Mouse (Mus musculus) activated CD4-positive, CD25-positive, alpha-beta regulatory T cell, adult 4 months (primary cell): ENCODE data around the gene Olfr5. TPM values are rescaled to one million over a fixed set of nuclear protein-coding genes. Genes with fewer than 3 reads are reported as not detected.
"Not testable (repeated sequence)": the region's sequence is repeated elsewhere in the genome, so short reads cannot be mapped to it uniquely, and the experiment has no call there.

Experiments used
- ATAC-seq: one replicate; pipeline ENCODE4 v1.8.0; 2017
- polyA plus RNA-seq, 2 experiments: library from polyadenylated mRNA; unstranded; fragments of 100-300 nt; shearing (Covaris generic); gene quantifications; one replicate each; pipeline ENCODE4 v1.2.1; 2017

Gene Olfr5
- polyA plus RNA-seq, result not detected

DNA sequence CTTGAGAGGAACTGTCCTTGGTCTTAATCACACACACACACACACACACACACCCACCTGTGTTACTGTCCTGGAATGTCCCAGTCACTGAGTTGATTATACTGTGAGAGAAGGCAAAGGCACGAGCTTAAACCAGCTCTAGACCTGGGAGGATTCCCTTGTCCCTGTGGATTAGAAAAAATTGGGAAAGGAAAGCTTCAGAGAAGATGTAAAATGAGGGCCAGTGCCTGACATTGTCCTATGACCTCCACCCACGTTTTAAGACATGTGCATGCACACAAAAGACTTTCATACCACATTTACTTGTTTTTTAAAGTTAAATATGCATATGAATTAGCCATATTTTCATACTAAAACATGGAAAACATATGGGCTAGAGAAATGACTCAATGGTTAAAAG lies at the start of gene Olfr5:
Gene Olfr5, minus strand, starts transcription at position 101 of the 400 bp plus-strand sequence.
- ATAC-seq, result no peak

DNA sequence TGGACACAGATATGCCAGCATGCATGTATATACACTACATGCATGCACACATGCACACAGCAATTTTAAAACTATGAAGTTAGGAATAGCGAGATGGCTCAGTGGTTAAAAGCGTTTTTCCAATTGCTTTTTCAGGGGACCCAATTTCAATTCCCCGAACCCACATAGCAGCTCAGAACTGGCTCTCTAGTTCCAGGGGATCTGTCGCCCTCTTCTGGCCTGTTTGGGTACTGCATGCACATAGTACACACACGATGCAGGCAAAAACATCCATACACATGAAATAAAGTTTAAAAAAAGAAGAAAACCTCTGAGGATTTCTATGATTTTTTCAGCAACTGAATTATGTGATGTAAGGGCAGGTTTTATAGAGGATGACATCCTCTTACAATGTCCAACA lies 39.4 kb upstream of the Olfr5 start:
- ATAC-seq, result no peak

DNA sequence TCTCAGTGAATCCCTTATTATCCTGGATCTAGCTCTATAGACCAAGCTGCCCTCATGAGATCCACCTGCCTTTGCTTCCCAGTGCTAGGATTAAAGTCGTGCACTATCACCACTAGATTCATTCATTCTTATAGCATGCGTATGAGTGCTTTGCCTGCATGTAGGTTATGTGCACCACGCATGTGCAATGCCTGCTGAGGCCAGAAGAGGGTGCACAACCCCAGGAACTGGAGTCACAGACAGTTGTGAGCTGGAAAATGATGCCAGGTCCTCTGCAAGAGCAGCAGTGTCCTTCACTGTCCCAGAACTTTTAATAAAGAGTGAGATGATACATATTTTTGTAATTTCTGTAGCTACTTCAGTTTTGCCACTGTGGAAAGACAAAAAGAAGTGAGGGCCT lies 38.3 kb upstream of the Olfr5 start:
- ATAC-seq, result no peak

DNA sequence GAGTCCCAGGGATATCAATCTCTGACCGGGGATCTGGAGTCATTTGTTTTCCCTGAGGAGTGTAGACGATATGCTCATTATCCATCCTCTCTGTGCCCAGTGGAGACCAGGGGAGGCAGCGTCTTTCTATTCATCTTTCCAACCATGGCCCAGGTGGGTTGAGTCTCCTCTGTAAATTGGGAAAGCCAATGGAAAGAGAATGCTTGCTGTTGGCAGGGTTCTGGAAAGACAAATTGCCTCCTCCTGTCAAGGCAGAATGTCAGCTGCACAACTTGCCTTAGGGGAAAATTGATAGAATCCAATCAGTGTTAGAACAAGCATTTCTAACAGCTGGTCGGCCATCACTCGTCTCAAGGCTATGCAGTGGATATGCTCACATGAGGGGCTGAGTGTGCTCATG lies 36.1 kb upstream of the Olfr5 start, which contains the start of gene Olfr1349:
Gene Olfr1349, minus strand, starts transcription at position 101 of the 400 bp plus-strand sequence.
- no peak for ATAC-seq

DNA sequence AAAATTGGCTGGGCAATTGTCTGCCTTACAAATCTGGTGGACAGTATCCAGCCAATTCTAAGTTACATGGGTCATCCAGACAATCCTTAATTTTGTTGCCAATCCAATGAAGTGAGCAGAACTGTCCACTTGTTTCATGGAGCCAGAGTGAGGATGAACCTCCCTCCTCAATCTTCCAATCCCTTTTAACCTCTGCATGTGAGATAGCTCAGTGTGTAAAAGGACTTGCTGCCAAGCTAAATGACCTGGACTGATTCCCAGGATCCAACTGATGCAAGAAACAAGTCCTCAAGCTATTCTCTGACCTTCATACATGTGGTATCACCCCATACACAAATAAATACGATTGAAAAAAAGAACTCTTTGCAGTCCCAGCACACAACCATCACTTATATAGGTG lies 34.9 kb upstream of the Olfr5 start:
- ATAC-seq, result no peak

DNA sequence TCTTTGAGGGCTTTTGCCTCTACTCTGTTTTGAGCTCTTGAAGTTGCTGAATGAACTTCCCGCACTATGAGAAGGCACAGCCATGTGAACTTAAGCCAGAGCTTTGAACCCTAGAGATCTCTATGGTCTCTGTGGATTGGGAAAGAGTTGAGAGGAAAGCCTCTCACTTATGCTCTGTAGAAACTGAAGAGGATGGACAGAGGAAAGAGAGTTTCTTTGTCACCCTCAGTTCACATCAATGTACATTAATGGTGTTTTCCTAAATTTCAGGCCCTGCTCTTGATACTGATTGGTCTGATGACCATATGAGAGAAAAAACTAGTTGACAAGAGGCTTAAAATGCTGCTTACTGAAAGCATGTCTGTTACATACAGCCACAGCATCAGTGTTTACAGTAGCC lies 21.9 kb upstream of the Olfr5 start, which contains the start of gene Olfr1348:
Gene Olfr1348, minus strand, starts transcription at position 101 of the 400 bp plus-strand sequence.
- ATAC-seq, result no peak

DNA sequence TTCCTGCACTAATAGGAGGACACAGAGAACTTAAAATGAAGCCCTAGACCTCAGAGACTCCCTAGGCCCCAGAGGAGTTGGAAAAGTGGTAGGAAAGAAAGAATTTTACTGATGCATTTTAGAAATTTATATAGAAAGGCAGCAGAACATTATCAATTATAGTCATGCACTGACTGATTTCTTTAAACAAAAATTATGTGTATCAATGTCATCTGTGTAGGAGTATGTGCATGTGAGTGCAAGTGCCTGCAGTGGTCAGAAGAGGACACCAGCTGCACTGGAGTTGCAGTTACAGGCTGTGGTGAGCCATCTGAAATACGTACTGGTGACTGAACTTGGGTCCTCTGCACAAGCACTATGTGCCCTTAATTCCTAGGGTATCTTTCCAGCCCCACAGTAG lies 12.9 kb upstream of the Olfr5 start, which contains the start of gene Olfr1347:
Gene Olfr1347, minus strand, starts transcription at position 101 of the 400 bp plus-strand sequence.
- ATAC-seq, result no peak

DNA sequence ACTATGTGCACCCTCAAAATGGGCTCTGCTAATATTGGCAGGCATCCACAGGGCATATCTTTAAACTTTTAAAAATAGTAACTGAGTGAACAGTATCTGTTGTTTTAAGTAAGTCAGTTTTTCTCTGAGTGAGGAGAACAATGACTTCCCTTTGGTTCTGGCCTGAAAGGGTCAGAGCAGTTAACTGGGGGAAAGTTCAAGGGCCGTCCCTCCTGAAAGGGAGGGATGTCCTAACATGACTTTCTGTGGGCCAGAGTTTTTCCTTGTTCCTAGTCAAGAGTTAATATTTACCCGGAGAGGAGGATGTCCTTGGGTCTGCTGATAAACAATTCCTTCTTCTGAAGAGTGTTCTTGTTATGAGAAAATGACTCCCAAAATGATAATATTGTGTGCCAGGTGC lies 9.1 kb downstream of the Olfr5 start:
- ATAC-seq, result not testable (repeated sequence)

DNA sequence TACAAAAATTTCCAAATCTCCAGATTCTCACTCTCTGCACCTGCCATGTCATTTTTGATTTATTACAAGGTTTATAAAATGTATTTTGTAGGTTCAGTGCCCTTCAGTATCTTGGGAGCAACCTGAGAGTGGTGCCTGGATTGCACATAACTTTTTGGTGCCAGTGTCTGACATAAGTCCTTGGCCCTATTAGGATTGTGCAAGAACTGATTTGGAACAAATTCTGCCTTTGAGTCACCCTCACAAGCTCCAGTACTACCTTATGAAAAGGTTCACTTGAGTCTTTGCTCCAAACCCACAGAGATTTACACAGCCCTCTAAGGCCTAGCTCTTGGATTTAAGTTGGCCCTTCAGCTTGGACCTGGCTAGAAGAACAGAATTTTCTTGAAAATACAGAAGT lies 19.8 kb downstream of the Olfr5 start, which contains the start of gene Olfr1346:
Gene Olfr1346, plus strand, starts transcription at position 151 of the 400 bp plus-strand sequence.
- no peak for ATAC-seq

DNA sequence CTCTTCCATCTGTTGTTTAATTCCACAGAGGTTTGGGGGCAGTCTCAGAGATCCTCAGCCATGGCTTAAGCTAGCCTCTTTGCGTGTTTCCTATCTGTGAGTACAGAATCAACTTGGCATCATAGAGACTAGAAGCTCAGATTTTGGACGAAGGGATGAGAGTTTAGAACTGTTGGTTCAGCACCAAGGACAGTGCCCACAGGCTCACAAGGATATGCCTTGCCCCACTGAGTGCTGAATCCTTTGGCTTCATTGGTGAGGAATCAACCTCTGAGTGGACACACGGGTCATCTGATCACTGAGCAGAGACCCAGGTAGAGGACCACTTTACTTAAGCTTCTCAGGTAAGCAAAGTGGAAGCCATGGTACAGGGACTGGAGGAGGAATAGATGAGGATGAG lies 30.3 kb downstream of the Olfr5 start:
- no peak for ATAC-seq

DNA sequence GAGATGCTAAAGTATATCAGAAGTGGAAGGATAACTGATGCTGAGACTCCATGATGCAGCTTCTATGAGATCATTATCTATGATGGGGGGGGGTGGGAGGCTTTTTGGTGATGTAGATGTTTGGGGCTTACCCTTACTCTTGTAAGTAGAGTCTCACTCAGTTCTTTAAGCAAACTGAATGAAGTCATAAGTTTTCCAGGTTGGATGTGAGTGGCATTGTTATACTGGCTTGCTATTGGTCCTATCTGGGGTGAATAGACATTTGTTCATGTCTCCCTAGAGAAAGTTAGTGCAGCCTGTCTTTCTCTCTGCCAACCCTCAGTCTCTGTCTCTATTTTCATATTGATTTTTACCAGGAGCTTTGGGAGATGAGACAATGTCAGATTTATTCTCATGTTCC lies 30.9 kb downstream of the Olfr5 start, which contains the start of gene Olfr1336:
Gene Olfr1336, plus strand, starts transcription at position 301 of the 400 bp plus-strand sequence.
- no peak for ATAC-seq

DNA sequence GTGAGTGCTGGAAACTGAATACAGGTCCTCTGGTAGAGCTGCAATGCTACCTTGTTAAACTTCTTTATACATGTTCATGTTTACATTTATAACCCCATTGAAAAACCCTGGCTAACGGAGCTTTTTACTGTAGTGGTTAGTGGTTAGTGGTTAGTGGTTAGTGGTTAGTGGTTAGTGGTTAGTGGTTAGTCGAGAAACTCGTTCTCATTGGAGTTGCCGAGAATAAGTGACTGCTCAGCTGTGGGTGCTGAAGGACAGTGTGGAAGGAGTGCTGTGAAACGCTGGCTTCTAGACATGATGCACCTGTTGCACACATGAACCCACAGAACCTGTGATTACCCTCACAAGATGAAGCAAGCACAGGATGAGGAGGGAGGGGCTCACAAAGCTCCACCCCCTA lies 39.0 kb downstream of the Olfr5 start:
- ATAC-seq, result no peak

DNA sequence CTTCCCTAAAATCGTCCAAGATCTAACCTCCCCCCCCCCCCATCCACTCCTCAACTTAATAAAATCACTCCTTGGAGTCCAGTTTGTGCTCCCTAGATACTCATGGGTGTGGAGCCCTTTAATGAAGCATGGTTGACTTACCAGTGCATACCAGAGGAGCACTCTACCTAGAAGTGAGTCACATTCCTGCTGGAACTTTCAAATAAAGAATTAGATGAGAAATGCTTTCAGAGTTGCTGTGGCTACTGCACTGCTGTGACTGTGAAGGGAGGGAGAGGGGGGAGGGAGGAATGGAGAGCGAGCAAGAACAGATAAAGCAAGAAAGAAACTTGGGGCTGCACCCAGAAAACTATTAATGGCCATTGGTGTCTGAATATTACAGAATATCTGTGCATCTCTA lies 45.6 kb downstream of the Olfr5 start:
- no peak for ATAC-seq

DNA sequence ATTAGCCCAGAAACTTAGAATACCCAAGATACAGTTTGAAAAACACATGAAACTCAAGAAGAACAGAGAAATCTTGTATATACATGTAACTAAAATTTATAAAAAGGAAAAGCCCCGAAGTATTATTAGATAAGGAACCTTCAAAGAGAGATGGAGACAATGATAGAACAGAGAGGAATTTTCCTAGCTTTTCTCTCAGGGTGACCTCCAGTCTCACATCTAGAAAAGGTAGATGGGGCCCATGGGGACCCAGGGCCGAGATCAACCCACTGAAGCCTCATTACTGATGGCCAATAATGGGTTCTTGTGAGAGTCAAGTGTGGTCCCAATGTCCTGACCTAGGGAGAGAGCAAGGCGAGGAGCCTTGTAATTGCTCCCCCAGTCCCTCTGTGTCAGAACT lies 48.4 kb downstream of the Olfr5 start, which contains the start of gene Olfr1344:
Gene Olfr1344, plus strand, starts transcription at position 301 of the 400 bp plus-strand sequence.
- ATAC-seq, result no peak

DNA sequence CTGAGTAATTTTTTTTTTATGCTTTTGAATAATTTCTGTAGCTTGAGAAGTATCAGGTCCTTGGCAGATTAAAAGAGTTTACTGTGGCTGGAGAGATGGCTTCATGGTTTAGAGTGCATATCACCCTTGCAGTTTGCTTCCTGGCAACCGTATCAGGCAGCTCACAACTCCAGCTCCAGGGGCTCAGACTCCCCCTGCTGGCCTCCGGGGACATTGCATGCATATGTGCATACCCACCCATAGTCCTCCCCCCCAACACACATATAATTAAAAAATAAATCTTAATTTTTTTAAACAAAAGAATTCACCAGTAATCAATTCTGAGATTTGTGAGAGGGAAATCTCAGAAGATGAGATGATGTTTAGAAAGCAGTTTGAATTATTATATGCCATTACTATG lies 56.4 kb downstream of the Olfr5 start:
- no peak for ATAC-seq

DNA sequence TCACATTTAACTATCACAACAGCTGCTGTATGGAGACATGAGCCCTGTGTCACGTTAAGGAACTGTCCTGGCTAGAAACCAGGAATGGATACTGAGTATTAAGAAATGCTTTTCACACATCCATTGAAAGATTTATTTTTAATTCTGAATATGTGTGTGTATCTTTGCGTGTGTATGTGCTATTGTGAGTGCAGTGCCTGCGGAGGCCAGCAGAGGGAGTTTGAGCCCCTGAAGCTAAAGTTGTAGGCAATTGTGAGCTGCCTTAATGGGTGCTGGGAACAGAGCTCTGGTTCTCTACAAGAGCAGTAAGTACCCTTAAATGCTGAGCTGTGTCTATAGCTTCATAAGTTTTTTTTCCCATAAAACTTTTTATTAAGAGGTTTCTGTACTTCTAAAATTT lies 57.4 kb downstream of the Olfr5 start:
- ATAC-seq, result no peak

Other genes with a start within 250 kb of the Olfr5 start
- not detected for gene Epp13, start 234.2 kb downstream of the Olfr5 start, polyA plus RNA-seq
- 1 to 10 TPM; 4.1 to 4.6 TPM for gene Zfp667, start 200.4 kb downstream of the Olfr5 start, polyA plus RNA-seq
- gene Zfp583, start 155.7 kb downstream of the Olfr5 start, polyA plus RNA-seq, result 1 to 10 TPM in 1 of 2 experiments, not detected in 1; 1.1 TPM
- under 1 TPM; 0.24 to 0.31 TPM for gene Gm3854, start 143.2 kb downstream of the Olfr5 start, polyA plus RNA-seq
- 1 to 10 TPM; 1.8 to 2.4 TPM for gene Zfp78, start 123.7 kb downstream of the Olfr5 start, polyA plus RNA-seq
- 1 to 10 TPM; 1.9 to 5.9 TPM for gene Zfp28, start 103.6 kb downstream of the Olfr5 start, polyA plus RNA-seq
- gene Smim17, start 88.2 kb downstream of the Olfr5 start, polyA plus RNA-seq, result not detected
- gene Gm20715, start 76.7 kb downstream of the Olfr5 start, polyA plus RNA-seq, result not detected
- not detected for gene Olfr1344, start 48.3 kb downstream of the Olfr5 start, polyA plus RNA-seq
- gene Olfr1336, start 30.8 kb downstream of the Olfr5 start, polyA plus RNA-seq, result under 1 TPM in 1 of 2 experiments, not detected in 1; 0.11 TPM
- gene Olfr1346, start 19.8 kb downstream of the Olfr5 start, polyA plus RNA-seq, result not detected
- not detected for gene Olfr1347, start 12.8 kb upstream of the Olfr5 start, polyA plus RNA-seq
- under 1 TPM in 1 of 2 experiments, not detected in 1; 0.95 TPM for gene Olfr1348, start 21.8 kb upstream of the Olfr5 start, polyA plus RNA-seq
- not detected for gene Olfr1349, start 36.0 kb upstream of the Olfr5 start, polyA plus RNA-seq
- gene Olfr1350, start 77.9 kb upstream of the Olfr5 start, polyA plus RNA-seq, result not detected
- gene Zim1, start 209.5 kb upstream of the Olfr5 start, polyA plus RNA-seq, result not detected
- gene Peg3, start 243.5 kb upstream of the Olfr5 start, polyA plus RNA-seq, result not detected
- not detected for gene Usp29, start 243.6 kb upstream of the Olfr5 start, polyA plus RNA-seq